Mouse (Mus musculus) regulatory T cell (primary cell): ENCODE data around the gene Trim28.

Experiments
- in situ Hi-C: fragments of 300-600 bp; cut with MboI, MseI; formaldehyde crosslinking; loops from one replicate; pipeline ENCODE4 v1.15.1; 2025; ENCODE audit warnings: high pct_unique_total_duplicates

Gene Trim28

DNA sequence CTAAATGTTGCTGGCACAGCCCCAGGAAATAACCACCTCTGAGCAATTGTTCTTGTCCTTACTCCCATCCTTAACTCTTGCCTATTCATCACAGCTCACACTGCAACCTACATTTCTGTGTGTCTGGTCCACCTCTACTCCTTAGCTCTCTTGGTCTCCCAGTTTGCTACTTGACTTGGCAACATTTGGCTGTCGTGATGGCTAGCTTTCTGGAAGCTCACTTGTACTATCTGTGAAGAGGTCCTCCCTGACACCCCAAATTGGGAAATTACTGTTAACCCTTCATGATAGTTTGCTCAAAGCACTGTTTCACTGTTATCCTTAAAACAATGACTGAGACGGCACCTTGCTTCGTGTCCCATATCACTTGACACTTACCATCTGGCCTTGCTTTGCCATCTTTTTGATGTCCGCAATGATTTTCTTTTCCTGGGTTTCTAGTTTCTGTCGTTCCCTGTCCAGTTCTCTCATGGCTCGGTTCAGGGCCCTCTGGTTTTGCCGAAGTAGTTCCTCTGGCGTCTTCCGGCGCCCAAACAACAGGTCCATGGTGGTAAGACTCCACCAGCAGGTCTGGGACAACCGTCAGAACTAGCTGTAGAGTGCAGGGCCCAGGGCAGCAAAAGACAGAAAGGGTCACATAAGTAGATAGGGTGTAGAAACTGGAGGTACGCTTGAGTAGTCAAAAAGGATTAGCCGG is 34.7 kb downstream of the Trim28 start:
- in situ Hi-C loops, result no loop called here

- in situ Hi-C loops, result no loop called here
Measured at GRCm38 (mm10) chr7:13034148-13034977, 35.4 kb downstream of the Trim28 start, which contains the start of gene Chmp2a. Gene Chmp2a (minus strand): TSS chr7:13034807.

- in situ Hi-C loops, result no loop called here
Measured at GRCm38 (mm10) chr7:13035211-13035855, 36.4 kb downstream of the Trim28 start.

GRCm38 (mm10) chr7:13036806-13037205 is 37.9 kb downstream of the Trim28 start:
- in situ Hi-C loops, result no loop called here

DNA sequence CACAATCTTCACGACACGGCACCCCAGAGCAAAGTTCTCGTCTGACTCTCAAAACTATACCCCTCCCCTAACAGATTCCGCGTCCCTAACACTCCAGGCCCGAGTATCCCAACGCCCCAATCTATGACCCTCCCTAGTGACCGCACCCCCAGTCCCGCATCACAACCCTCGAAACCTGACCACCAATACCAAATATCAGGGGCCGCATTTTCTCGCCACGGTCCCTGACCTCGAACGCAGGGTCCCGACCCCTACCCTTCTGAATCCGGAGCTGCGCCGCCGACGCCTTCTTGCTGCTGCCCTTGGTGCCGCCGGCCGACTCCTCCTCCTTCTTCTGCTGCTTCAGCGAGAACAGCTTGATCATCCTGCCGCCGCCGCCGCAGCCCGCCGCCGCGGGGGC is 38.5 kb downstream of the Trim28 start:
- in situ Hi-C loops, result no loop called here

DNA sequence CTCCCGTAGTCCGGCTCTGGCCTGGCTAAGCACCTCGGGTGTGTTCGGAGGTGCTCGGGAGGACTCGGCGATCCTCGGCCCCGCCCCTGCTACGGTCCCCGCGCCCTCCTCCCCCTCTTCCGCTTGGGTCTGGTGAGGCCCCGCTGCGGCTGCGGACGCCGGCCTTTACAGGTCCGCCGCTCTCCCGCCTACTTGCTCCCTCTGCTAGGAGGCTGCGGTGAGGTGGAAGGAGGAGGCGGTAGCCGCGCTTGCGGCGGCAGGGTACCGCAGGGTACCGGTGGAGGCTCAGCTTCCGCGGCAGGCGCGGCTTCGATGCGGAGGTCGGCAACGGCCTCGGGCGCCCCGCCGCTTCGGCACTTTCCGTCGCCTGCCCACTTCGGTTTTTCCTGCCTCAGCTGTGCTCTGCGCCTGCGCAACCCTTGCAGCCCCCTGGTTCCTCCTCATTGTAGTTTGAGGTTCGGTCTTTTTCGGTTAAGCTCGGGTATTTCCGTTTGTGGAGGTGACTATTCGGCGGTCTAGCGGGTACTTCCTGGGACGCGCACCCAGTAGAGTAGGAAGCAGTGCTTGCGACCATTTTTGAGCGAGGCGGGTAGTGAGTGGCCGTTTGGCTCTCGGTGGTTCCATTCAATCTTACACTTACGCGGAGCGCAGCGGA is 39.1 kb downstream of the Trim28 start, which contains the start of gene Ube2m:
Gene Ube2m (minus strand): TSS at position 375 of the 655 bp plus-strand sequence.
- in situ Hi-C loops, result no loop called here

- in situ Hi-C loops, result no loop called here
Measured at GRCm38 (mm10) chr7:13038621-13039169, 39.8 kb downstream of the Trim28 start.

DNA sequence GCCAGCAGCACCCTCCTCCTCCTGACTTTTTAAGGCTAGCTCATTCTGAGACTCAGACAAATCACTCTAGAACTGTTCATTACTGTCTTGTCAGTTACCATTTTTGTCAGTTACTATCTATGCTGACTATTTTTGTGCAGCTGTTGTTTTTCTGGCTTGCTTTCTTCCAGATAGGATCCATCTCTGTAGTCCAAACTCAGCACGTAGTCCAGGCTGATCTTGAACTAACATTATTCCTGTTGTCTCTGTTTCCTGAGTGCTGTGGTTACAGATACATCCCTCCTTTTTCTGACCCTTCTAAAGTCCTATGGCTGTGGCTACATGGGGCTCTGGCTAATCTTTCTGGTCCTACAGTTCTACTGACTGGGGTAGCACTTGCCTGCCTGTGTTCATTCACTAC is 40.3 kb downstream of the Trim28 start:
- in situ Hi-C loops, result no loop called here

DNA sequence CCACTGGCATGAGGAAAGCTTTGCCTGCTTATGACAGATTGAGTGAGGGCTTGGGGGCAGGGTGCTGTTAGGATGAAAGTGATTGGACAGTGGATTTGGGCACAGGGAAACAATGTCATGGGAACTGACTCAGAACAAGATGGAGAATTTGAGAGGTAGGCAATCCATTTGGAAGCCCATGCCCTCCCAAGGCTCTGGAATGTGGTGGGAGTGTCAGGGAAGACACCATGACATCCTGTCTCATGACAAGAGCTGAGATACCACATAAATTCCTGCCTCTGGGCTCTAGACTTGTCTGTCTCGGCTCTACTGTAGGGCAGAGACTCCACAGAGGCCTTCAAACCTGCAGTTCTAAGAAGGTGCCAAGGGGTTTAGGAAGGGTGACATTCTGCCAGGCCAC is 42.3 kb downstream of the Trim28 start:
- in situ Hi-C loops, result loop anchor here (5.0 kb wide), 1 partner anchor 34 kb away; no protein-coding TSS in a partner anchor

GRCm38 (mm10) chr7:13042511-13042910 is 43.6 kb downstream of the Trim28 start:
- in situ Hi-C loops, result loop anchor here (5.0 kb wide), 1 partner anchor 35 kb away; no protein-coding TSS in a partner anchor

DNA sequence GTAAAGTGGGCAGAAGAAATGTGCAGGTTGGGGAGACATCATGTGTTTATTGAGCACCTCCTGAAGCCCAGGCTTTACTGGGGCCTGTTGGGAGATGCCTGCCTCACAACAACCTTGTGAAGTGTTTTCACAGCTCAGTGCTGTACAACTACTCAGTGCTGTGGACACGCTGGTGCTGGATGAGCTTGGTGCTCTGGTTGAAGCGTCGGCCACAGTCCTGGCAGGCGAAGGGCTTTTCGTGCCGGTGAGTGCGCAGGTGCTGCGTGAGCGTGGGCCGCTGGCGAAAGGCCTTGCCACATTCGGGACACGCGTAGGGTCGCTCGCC is 44.2 kb downstream of the Trim28 start:
- in situ Hi-C loops, result loop anchor here (5.0 kb wide), 1 partner anchor 36 kb away; no protein-coding TSS in a partner anchor

- in situ Hi-C loops, result loop anchor here (5.0 kb wide), 1 partner anchor 36 kb away; no protein-coding TSS in a partner anchor
Measured at GRCm38 (mm10) chr7:13043445-13044253, 44.7 kb downstream of the Trim28 start.

DNA sequence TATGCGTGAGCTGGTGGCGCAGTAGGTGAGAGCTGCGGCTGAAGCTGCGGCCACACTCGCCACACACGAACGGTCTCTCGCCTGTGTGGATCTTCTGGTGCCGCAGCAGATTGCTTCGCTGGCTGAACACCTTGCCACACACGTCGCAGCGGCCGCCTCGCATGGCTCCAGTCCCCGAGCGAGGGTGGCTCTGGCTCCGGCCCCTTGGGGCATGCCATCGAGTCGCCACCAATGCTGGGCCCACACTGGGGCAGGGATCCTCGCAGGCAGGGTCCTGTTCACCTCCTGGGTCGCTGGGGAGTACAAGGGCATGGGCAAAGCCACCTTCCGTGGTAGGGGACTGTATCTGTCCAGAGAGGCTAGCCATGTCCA is 45.3 kb downstream of the Trim28 start:
- in situ Hi-C loops, result loop anchor here (5.0 kb wide), 1 partner anchor 37 kb away; no protein-coding TSS in a partner anchor

- in situ Hi-C loops, result no loop called here
Measured at GRCm38 (mm10) chr7:13046084-13046483, 47.2 kb downstream of the Trim28 start.

- in situ Hi-C loops, result no loop called here
Measured at GRCm38 (mm10) chr7:13053001-13053400, 54.1 kb downstream of the Trim28 start.

- in situ Hi-C loops, result no loop called here
Measured at GRCm38 (mm10) chr7:13053501-13053900, 54.6 kb downstream of the Trim28 start.

DNA sequence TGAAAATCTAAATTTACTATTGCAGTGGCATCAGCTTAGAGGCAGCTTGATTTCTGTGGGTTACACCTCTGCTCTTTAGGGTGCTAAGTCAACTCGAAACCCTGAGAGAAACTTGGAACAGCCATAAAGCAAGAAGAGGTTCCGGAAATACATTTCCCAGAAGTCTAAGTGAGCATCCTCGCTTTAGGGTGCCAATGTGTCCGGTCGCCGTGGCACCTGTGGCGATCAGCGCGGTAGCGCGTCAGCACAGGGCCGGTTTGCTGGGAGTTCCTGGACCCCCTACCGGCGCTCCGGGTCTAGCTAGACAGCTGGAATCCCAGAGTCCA is 55.0 kb downstream of the Trim28 start:
- in situ Hi-C loops, result no loop called here

GRCm38 (mm10) chr7:13054287-13055010 is 55.5 kb downstream of the Trim28 start, which contains the start of gene Mzf1:
Gene Mzf1 (minus strand): TSS chr7:13054764.
- in situ Hi-C loops, result no loop called here

DNA sequence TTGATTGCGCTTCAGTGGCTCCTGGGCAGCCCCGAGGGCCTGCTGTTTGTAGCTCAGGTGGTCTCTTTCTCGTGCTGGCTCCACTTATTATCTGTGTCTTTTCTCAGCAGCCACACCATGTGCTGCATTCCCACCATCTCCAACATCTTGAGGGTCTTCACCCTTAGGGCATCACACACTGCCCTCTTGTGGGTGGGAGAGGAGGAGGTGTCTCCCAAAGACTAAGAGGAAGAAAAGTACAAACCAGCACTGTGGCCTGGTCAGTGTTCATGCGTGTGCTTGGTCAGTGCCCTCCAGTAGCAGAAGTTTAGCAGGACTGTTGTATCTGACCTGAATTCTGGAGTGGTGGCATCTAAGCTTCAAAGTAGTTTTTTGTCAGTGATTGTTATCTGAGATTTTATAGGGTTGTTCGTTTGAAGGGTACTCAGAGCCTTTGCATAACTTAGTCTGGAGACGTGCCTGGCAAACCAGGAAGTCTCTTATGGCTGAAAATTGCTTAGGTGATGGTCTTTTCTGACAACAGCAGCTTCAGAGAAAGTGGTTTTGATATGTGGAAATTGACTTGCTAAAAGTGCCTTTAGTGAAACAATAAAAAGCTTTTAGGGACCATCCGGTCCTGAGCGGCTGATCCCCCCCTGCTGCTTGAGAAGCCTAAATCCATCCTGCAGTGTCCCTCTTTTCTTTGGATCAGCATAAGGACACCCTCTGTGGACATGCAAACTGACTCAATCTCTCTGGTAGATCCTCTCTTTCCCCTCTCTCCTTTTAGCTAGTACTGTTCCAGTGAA is 58.2 kb downstream of the Trim28 start:
- in situ Hi-C loops, result no loop called here
